Mouse (Mus musculus): ENCODE data around the gene S100a13. TPM values are rescaled to one million over a fixed set of nuclear protein-coding genes. Genes with fewer than 3 reads are reported as not detected.

Gene S100a13
- polyA plus RNA-seq, 1 experiment from 2014 or later = 159 TPM

DNA sequence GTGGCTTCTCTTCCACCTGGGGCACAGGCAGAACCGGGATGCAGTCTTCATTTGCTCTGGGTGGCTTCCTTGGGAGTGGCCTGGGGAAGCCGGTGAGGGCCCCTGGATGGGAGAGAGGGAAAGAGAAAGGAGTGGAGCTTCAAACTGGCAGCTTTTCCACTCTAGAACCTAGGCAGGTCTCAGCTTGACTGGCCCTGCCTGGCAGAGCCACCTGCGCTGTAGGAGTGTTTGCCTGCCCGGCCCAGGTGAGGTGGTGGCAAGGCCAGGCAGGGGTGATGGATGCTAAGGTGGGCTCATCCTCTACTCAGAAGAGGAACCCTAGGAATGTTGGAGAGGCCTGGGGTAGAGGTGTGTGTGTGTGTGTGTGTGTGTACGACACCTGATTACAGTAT lies 23.7 kb downstream of the S100a13 start:
- peak overlapping the region; percentile 46 for H3K9ac ChIP-seq (replicated peaks; ENCODE audit: low read depth)
- ATAC-seq = no peak
- TF ChIP-seq EP300 (IDR thresholded peaks at IDR 0.05) = no peak
- no peak for TF ChIP-seq CTCF (IDR thresholded peaks at IDR 0.05)
- no peaks in the 10 kb centered on the region for H3K36me3 ChIP-seq (ENCODE audit: insufficient read depth, low read length)
- H3K4me3 ChIP-seq (ENCODE audit: low read depth, low read length) = peak overlapping the region; percentile 34
- peak overlapping the region; percentile 48 for H3K4me2 ChIP-seq (replicated peaks; ENCODE audit: low read depth, low read length)
- peak overlapping the region; percentile 87 for H3K27ac ChIP-seq (ENCODE audit: low read length)
- no peaks in the 10 kb centered on the region for H3K9me3 ChIP-seq (ENCODE audit: low read length)
- no peaks in the 10 kb centered on the region for H3K27me3 ChIP-seq (replicated peaks; ENCODE audit: insufficient read depth, low read length)
- H3K4me1 ChIP-seq (ENCODE audit: insufficient read depth, low read depth, low read length) = no peaks in the 10 kb centered on the region; the same call in 1 of the 2 replicates
- DNase-seq (ENCODE audit: low spot score) = no peak
- WGBS = 55% methylated on average over 5 of the region's 5 CpGs

DNA sequence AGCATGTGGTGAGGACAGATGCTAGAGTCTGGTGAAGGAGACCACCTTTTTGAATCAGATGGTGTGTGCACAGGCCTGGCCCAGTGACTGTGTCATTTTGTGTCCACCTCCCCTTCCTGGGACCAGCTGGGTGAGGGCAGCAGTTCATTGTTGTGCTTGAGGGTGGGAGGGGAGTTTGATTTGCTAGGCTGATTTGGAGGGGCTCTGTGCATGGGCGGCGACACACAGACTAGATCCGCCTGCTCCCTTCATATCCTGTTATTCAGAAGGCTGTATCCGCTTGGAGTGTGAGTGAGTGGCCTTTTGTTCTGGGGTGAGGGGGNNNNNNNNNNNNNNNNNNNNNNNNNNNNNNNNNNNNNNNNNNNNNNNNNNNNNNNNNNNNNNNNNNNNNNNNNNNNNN lies 26.7 kb downstream of the S100a13 start:
- H3K4me3 ChIP-seq (ENCODE audit: low read depth, low read length) = peak overlapping the region; percentile 25; the same call in 1 of the 2 replicates
- no peaks in the 10 kb centered on the region for H3K27me3 ChIP-seq (replicated peaks; ENCODE audit: insufficient read depth, low read length)
- no peaks in the 10 kb centered on the region; the same call in 1 of the 2 replicates for H3K4me1 ChIP-seq (ENCODE audit: insufficient read depth, low read depth, low read length)
- TF ChIP-seq CTCF (IDR thresholded peaks at IDR 0.05) (no peak), EP300 (IDR thresholded peaks at IDR 0.05) (peak; percentile 81)
- ATAC-seq = peak; percentile 90
- no peaks in the 10 kb centered on the region for H3K9me3 ChIP-seq (ENCODE audit: low read length)
- DNase-seq (ENCODE audit: low spot score) = peak; percentile 78
- H3K4me2 ChIP-seq (replicated peaks; ENCODE audit: low read depth, low read length) = peak overlapping the region; percentile 49
- H3K27ac ChIP-seq (ENCODE audit: low read length) = peak overlapping the region; percentile 84
- H3K36me3 ChIP-seq (ENCODE audit: insufficient read depth, low read length) = no peaks in the 10 kb centered on the region
- H3K9ac ChIP-seq (replicated peaks; ENCODE audit: low read depth) = peak overlapping the region; percentile 44; the same call in 1 of the 2 replicates
- WGBS = 42% methylated on average over 4 of the region's 4 CpGs

DNA sequence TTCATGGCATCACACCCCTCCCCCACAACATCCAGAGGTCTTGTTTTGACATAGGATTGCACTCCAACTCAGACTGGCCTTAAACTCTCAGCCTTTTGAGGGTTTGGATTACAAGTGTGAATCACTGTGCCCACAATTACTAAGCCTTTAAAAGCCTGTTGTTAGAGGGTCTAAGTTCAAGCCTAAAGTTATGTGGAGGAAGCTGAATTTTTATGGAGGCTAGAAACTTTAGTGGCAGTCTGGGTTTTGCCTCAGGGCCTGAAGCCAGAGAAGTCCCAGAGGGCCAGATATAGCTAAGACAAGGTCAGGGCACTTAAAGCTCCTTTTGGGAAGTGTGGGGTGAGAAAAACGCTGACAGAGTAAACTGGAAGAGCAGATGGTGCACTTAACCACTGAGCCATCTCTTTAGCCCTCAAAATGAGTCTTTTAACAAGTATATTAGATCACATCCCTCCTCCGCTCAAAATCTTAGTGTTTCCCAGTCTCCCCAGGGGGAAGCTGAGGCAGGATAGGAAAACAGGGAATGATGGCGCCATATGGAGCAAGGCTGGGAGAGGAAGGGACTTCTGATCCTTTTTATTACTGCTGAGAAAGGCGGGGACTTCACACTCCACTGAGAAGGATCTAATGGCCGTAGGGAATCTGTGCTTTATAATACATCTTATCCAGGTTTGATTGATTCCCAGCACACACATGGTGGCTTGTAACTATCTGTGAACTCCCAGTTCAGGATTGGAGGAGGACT lies 35.6 kb downstream of the S100a13 start:
- Histone ChIP-seq H3K9ac (replicated peaks; ENCODE audit: low read depth) (no peak overlapping the region), H3K27me3 (replicated peaks; ENCODE audit: insufficient read depth, low read length) (no peaks in the 10 kb centered on the region), H3K36me3 (ENCODE audit: insufficient read depth, low read length) (no peaks in the 10 kb centered on the region)

DNA sequence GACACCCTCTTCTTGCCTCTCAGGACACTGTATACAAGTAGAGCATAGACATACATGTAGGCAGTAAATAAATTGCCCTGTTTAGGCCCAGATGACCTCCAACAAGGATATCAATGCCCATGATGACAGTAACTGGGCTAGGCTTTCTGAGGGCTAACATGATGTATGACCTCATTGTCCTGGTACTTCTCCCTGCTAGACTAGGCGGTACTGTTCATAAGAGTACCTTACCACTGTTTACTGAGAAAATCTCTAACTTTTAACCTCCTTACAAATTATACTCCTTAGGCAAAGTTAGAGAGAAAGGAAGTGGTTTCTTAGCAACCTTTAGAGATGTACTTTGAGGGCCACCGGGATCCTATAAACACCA lies 36.2 kb downstream of the S100a13 start:
- Histone ChIP-seq H3K9ac (replicated peaks; ENCODE audit: low read depth) (no peak overlapping the region), H3K4me2 (replicated peaks; ENCODE audit: low read depth, low read length) (no peak overlapping the region), H3K27me3 (replicated peaks; ENCODE audit: insufficient read depth, low read length) (no peaks in the 10 kb centered on the region), H3K9me3 (ENCODE audit: low read length) (no peaks in the 10 kb centered on the region), H3K27ac (ENCODE audit: low read length) (no peak overlapping the region), H3K4me3 (ENCODE audit: low read depth, low read length) (no peak overlapping the region), H3K36me3 (ENCODE audit: insufficient read depth, low read length) (no peaks in the 10 kb centered on the region), H3K4me1 (ENCODE audit: insufficient read depth, low read depth, low read length) (no peaks in the 10 kb centered on the region)
- DNase-seq (ENCODE audit: low spot score) = no peak
- WGBS = 66% methylated on average over 2 of the region's 2 CpGs
- no peak for ATAC-seq
- TF ChIP-seq CTCF (IDR thresholded peaks at IDR 0.05) (no peak), EP300 (IDR thresholded peaks at IDR 0.05) (no peak)

More for the DNA sequence above, 35.6 kb downstream of the S100a13 start:
- no peak for DNase-seq (ENCODE audit: low spot score)
- no peak overlapping the region for H3K4me3 ChIP-seq (ENCODE audit: low read depth, low read length)
- no peaks in the 10 kb centered on the region for H3K9me3 ChIP-seq (ENCODE audit: low read length)
- no peak overlapping the region for H3K4me2 ChIP-seq (replicated peaks; ENCODE audit: low read depth, low read length)
- ATAC-seq = no peak
- no peak for TF ChIP-seq CTCF (IDR thresholded peaks at IDR 0.05)
- no peak for TF ChIP-seq EP300 (IDR thresholded peaks at IDR 0.05)
- H3K27ac ChIP-seq (ENCODE audit: low read length) = no peak overlapping the region
- no peaks in the 10 kb centered on the region for H3K4me1 ChIP-seq (ENCODE audit: insufficient read depth, low read depth, low read length)
- WGBS = 56% methylated on average over 5 of the region's 5 CpGs

DNA sequence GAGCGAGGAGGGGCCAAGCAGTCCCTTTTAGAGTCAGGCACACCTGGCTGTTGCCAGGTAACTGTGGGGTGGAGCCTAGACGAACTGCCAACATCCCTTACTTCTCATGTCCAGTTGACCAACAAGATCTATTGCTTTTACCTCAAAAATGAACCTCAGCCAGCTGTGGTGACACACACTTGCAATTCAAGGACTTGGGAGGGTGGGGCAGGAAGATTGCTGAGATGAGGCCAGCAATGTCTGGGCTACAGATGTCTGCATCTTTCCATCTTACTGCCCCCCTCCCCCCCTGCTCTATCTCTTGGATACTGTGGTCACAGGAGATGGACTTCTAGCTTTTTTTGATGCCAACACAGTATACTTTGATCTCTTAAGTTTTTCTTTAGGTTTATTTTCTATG lies 38.0 kb downstream of the S100a13 start:
- no peaks in the 10 kb centered on the region for H3K4me1 ChIP-seq (ENCODE audit: insufficient read depth, low read depth, low read length)
- no peak overlapping the region for H3K4me3 ChIP-seq (ENCODE audit: low read depth, low read length)
- no peaks in the 10 kb centered on the region for H3K36me3 ChIP-seq (ENCODE audit: insufficient read depth, low read length)
- DNase-seq (ENCODE audit: low spot score) (no peak), ATAC-seq (no peak)
- no peak overlapping the region for H3K9ac ChIP-seq (replicated peaks; ENCODE audit: low read depth)
- no peak overlapping the region for H3K27ac ChIP-seq (ENCODE audit: low read length)
- 60% methylated on average over 2 of the region's 2 CpGs for WGBS
- TF ChIP-seq CTCF (IDR thresholded peaks at IDR 0.05) (no peak), EP300 (IDR thresholded peaks at IDR 0.05) (no peak)
- H3K4me2 ChIP-seq (replicated peaks; ENCODE audit: low read depth, low read length) = no peak overlapping the region
- H3K27me3 ChIP-seq (replicated peaks; ENCODE audit: insufficient read depth, low read length) = no peaks in the 10 kb centered on the region
- H3K9me3 ChIP-seq (ENCODE audit: low read length) = no peaks in the 10 kb centered on the region

DNA sequence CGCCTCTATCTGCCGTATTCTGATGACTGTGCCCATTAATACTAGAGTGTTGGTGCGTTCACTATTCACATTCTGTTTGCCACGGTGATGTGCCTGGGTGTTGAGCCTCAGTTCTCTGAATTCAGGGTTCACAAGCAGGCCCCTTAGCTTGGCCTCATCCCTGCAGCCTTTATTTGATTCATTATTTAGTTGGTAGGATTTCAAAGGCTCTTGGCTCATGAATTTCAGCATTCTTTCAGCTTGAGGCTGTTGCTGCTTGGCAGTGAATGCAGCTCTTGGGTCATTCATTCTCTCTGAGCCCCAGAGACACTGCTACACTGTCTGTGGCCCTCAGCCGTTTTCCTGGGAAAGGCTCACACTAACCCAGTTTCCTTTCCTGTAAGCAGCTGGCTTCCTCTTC lies 41.7 kb downstream of the S100a13 start:
- DNase-seq (ENCODE audit: low spot score) = no peak
- H3K27ac ChIP-seq (ENCODE audit: low read length) = no peak overlapping the region

More for the DNA sequence above, 41.7 kb downstream of the S100a13 start:
- Histone ChIP-seq H3K4me3 (ENCODE audit: low read depth, low read length) (no peak overlapping the region), H3K4me1 (ENCODE audit: insufficient read depth, low read depth, low read length) (no peaks in the 10 kb centered on the region), H3K4me2 (replicated peaks; ENCODE audit: low read depth, low read length) (no peak overlapping the region), H3K27me3 (replicated peaks; ENCODE audit: insufficient read depth, low read length) (no peaks in the 10 kb centered on the region), H3K9me3 (ENCODE audit: low read length) (no peaks in the 10 kb centered on the region), H3K9ac (replicated peaks; ENCODE audit: low read depth) (no peak overlapping the region), H3K36me3 (ENCODE audit: insufficient read depth, low read length) (no peaks in the 10 kb centered on the region)
- no peak for ATAC-seq
- no peak for TF ChIP-seq EP300 (IDR thresholded peaks at IDR 0.05)
- TF ChIP-seq CTCF (IDR thresholded peaks at IDR 0.05) = no peak
- 63% methylated on average over 5 of the region's 5 CpGs for WGBS

Data from lung, postnatal 0 days (tissue).